Mouse (Mus musculus): ENCODE data around the gene Tgfbr2. TPM values are rescaled to one million over a fixed set of nuclear protein-coding genes. Genes with fewer than 3 reads are reported as not detected.

The Tgfbr2 gene
- polyA plus RNA-seq, 1 experiment from 2014 or later: 69.0 TPM

GRCm38 (mm10) chr9:116212915-116213619 is 37.9 kb upstream of the Tgfbr2 start:
- H3K4me1 ChIP-seq: peaks cover 20% of the 10 kb centered on the region
- no peaks in the 10 kb centered on the region for H3K36me3 ChIP-seq
- H3K4me3 ChIP-seq: no peak overlapping the region
- H3K9ac ChIP-seq: no peak overlapping the region
- peak overlapping the region; percentile 33; the same call in 1 of the 2 replicates for H3K27ac ChIP-seq
- no peak for ATAC-seq (ENCODE audit: insufficient number of reproducible peaks, low FRiP score, low TSS enrichment, low read depth)
- no peak overlapping the region for H3K4me2 ChIP-seq
- H3K27me3 ChIP-seq: no peaks in the 10 kb centered on the region
- WGBS: 59% methylated on average over 8 of the region's 8 CpGs
- no peaks in the 10 kb centered on the region for H3K9me3 ChIP-seq

- H3K27ac ChIP-seq: no peak overlapping the region
- WGBS: 85% methylated on average over 12 of the region's 12 CpGs
- no peak overlapping the region for H3K9ac ChIP-seq
- H3K4me2 ChIP-seq: no peak overlapping the region
- peaks cover 23% of the 10 kb centered on the region for H3K4me1 ChIP-seq
- H3K4me3 ChIP-seq: no peak overlapping the region
- no peaks in the 10 kb centered on the region for H3K27me3 ChIP-seq
- no peak for ATAC-seq (ENCODE audit: insufficient number of reproducible peaks, low FRiP score, low TSS enrichment, low read depth)
- H3K9me3 ChIP-seq: no peaks in the 10 kb centered on the region
- no peaks in the 10 kb centered on the region for H3K36me3 ChIP-seq
Observed at GRCm38 (mm10) chr9:116212069-116212468, 36.9 kb upstream of the Tgfbr2 start.

GRCm38 (mm10) chr9:116208169-116208904 is 33.2 kb upstream of the Tgfbr2 start:
- Histone ChIP-seq H3K4me3 (no peak overlapping the region), H3K4me1 (peaks cover 16% of the 10 kb centered on the region), H3K36me3 (no peaks in the 10 kb centered on the region), H3K4me2 (no peak overlapping the region), H3K27me3 (no peaks in the 10 kb centered on the region), H3K9me3 (no peaks in the 10 kb centered on the region), H3K9ac (no peak overlapping the region), H3K27ac (no peak overlapping the region)
- no peak for ATAC-seq (ENCODE audit: insufficient number of reproducible peaks, low FRiP score, low TSS enrichment, low read depth)
- 84% methylated on average over 16 of the region's 16 CpGs for WGBS

GRCm38 (mm10) chr9:116206901-116207300 is 31.7 kb upstream of the Tgfbr2 start:
- Histone ChIP-seq H3K27ac (no peak overlapping the region), H3K36me3 (no peaks in the 10 kb centered on the region), H3K9ac (no peak overlapping the region), H3K9me3 (no peaks in the 10 kb centered on the region), H3K4me1 (0 out of 2 replicates have a peak, but pooled peaks cover 7% of the 10 kb centered on the region), H3K4me2 (no peak overlapping the region), H3K4me3 (no peak overlapping the region), H3K27me3 (no peaks in the 10 kb centered on the region)
- ATAC-seq (ENCODE audit: insufficient number of reproducible peaks, low FRiP score, low TSS enrichment, low read depth): no peak
- WGBS: 47% methylated on average over 2 of the region's 2 CpGs

GRCm38 (mm10) chr9:116203675-116204074 is 28.5 kb upstream of the Tgfbr2 start:
- Histone ChIP-seq H3K4me3 (no peak overlapping the region), H3K9me3 (no peaks in the 10 kb centered on the region), H3K36me3 (no peaks in the 10 kb centered on the region), H3K9ac (no peak overlapping the region), H3K4me1 (peaks cover 13% of the 10 kb centered on the region; the same call in 1 of the 2 replicates), H3K27ac (no peak overlapping the region), H3K27me3 (no peaks in the 10 kb centered on the region), H3K4me2 (no peak overlapping the region)
- WGBS: 94% methylated on average over 1 of the region's 1 CpGs
- no peak for ATAC-seq (ENCODE audit: insufficient number of reproducible peaks, low FRiP score, low TSS enrichment, low read depth)

- peaks cover 10% of the 10 kb centered on the region; the same call in 1 of the 2 replicates for H3K4me1 ChIP-seq
- H3K4me3 ChIP-seq: no peak overlapping the region
- H3K9ac ChIP-seq: no peak overlapping the region
- WGBS: 45% methylated on average over 9 of the region's 9 CpGs
- no peaks in the 10 kb centered on the region for H3K36me3 ChIP-seq
- H3K4me2 ChIP-seq: no peak overlapping the region
- no peak for ATAC-seq (ENCODE audit: insufficient number of reproducible peaks, low FRiP score, low TSS enrichment, low read depth)
- no peaks in the 10 kb centered on the region for H3K27me3 ChIP-seq
- H3K27ac ChIP-seq: peak overlapping the region; percentile 43; the same call in 1 of the 2 replicates
- H3K9me3 ChIP-seq: no peaks in the 10 kb centered on the region
Observed at GRCm38 (mm10) chr9:116199127-116199526, 24.0 kb upstream of the Tgfbr2 start.

- 52% methylated on average over 9 of the region's 9 CpGs for WGBS
- no peaks in the 10 kb centered on the region for H3K27me3 ChIP-seq
- H3K9me3 ChIP-seq: no peaks in the 10 kb centered on the region
- H3K4me2 ChIP-seq: no peak overlapping the region
- H3K36me3 ChIP-seq: no peaks in the 10 kb centered on the region
- 0 out of 2 replicates have a peak overlapping the region, but pooled peaks have one; percentile 13 for H3K27ac ChIP-seq
- H3K9ac ChIP-seq: no peak overlapping the region
- H3K4me1 ChIP-seq: peaks cover 10% of the 10 kb centered on the region; the same call in 1 of the 2 replicates
- ATAC-seq (ENCODE audit: insufficient number of reproducible peaks, low FRiP score, low TSS enrichment, low read depth): no peak
- no peak overlapping the region for H3K4me3 ChIP-seq
Observed at GRCm38 (mm10) chr9:116198488-116198887, 23.3 kb upstream of the Tgfbr2 start.

- Histone ChIP-seq H3K9ac (no peak overlapping the region), H3K36me3 (no peaks in the 10 kb centered on the region), H3K4me1 (peaks cover 10% of the 10 kb centered on the region; the same call in 1 of the 2 replicates), H3K27me3 (no peaks in the 10 kb centered on the region), H3K9me3 (no peaks in the 10 kb centered on the region), H3K4me3 (no peak overlapping the region), H3K27ac (no peak overlapping the region), H3K4me2 (no peak overlapping the region)
- ATAC-seq (ENCODE audit: insufficient number of reproducible peaks, low FRiP score, low TSS enrichment, low read depth): no peak
- 88% methylated on average over 11 of the region's 11 CpGs for WGBS
Observed at GRCm38 (mm10) chr9:116197491-116198170, 22.5 kb upstream of the Tgfbr2 start.

- H3K4me2 ChIP-seq: no peak overlapping the region
- WGBS: 68% methylated on average over 4 of the region's 4 CpGs
- H3K36me3 ChIP-seq: no peaks in the 10 kb centered on the region
- no peaks in the 10 kb centered on the region for H3K27me3 ChIP-seq
- H3K9ac ChIP-seq: no peak overlapping the region
- peaks cover 16% of the 10 kb centered on the region; the same call in 1 of the 2 replicates for H3K4me1 ChIP-seq
- H3K9me3 ChIP-seq: no peaks in the 10 kb centered on the region
- no peak overlapping the region for H3K4me3 ChIP-seq
- no peak for ATAC-seq (ENCODE audit: insufficient number of reproducible peaks, low FRiP score, low TSS enrichment, low read depth)
- H3K27ac ChIP-seq: no peak overlapping the region
Observed at GRCm38 (mm10) chr9:116193889-116194450, 18.8 kb upstream of the Tgfbr2 start.

GRCm38 (mm10) chr9:116193535-116193881 is 18.3 kb upstream of the Tgfbr2 start:
- H3K9me3 ChIP-seq: no peaks in the 10 kb centered on the region
- no peak overlapping the region for H3K4me2 ChIP-seq
- H3K9ac ChIP-seq: no peak overlapping the region
- H3K27ac ChIP-seq: no peak overlapping the region
- 88% methylated on average over 1 of the region's 1 CpGs for WGBS
- no peak overlapping the region for H3K4me3 ChIP-seq
- ATAC-seq (ENCODE audit: insufficient number of reproducible peaks, low FRiP score, low TSS enrichment, low read depth): no peak
- H3K27me3 ChIP-seq: no peaks in the 10 kb centered on the region
- no peaks in the 10 kb centered on the region for H3K36me3 ChIP-seq
- peaks cover 17% of the 10 kb centered on the region; the same call in 1 of the 2 replicates for H3K4me1 ChIP-seq

- WGBS: 97% methylated on average over 12 of the region's 12 CpGs
- Histone ChIP-seq H3K4me1 (0 out of 2 replicates have a peak, but pooled peaks cover 14% of the 10 kb centered on the region), H3K27me3 (no peaks in the 10 kb centered on the region), H3K36me3 (no peaks in the 10 kb centered on the region), H3K9me3 (no peaks in the 10 kb centered on the region), H3K9ac (no peak overlapping the region), H3K4me2 (no peak overlapping the region), H3K27ac (no peak overlapping the region), H3K4me3 (no peak overlapping the region)
- no peak for ATAC-seq (ENCODE audit: insufficient number of reproducible peaks, low FRiP score, low TSS enrichment, low read depth)
Observed at GRCm38 (mm10) chr9:116192826-116193534, 17.8 kb upstream of the Tgfbr2 start.

Measured in limb, embryonic 15.5 days (tissue).